Mouse (Mus musculus): ENCODE results near the gene Foxj1. TPM values are rescaled to one million over a fixed set of nuclear protein-coding genes. Genes with fewer than 3 reads are reported as not detected.

Foxj1 gene
- polyA plus RNA-seq (2021; fragmentation: Nextera tagmentation): 1.0 and 3.7 TPM in 2 replicates
- long read RNA-seq, experiment 1, partial matches to known transcripts: 1 of 1 reads
- long read RNA-seq, experiment 1, other reads (novel, unspliced or antisense): 0 of 1 reads
- long read RNA-seq, experiment 2, partial matches to known transcripts: 0 of 1 reads
- long read RNA-seq, experiment 2, other reads (novel, unspliced or antisense): 1 of 1 reads

DNA sequence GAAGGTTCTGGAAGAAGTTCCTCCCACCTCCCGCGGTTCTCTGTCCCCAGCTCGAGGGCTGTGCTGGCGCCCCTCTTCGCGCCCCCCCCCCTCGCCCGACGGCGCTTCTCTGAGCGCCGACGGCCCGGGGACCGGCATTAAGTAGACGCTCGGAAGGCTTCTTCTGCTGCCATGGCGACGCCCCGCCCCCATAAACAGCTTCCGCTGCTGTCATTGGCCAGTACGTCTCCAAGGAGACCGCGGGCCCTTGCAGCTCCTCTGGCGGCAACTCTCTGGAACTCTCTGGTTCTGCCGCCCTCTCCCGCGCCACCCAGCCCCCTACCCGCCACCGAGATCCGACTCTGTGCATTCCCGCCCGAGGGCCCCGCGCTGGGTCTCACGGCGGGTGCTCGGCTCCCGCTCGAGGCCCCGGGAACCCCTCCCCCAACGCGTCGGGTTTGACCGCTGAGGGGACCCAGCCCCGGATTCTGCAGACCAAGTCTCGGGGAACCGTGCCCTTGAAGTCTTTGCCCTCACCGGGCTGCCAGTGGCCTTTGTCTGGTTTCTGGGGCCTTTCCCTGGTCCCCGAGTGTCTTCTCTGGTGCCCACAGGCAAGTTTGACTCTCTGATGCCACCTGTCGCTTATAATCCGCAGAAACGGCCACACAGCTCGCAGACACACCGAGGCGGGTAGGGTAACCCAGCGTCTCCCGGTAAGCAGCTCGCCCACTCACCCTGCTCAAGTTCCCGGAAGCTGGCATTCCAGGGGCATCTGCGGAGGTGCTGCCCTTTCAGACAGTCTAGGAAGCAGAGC is at the start of gene Foxj1:
Gene Foxj1 (minus strand): TSS at position 156 of the 793 bp plus-strand sequence.

GRCm38 (mm10) chr11:116307019-116307725 is 28.0 kb downstream of the Foxj1 start, which contains the start of gene Exoc7:
Gene Exoc7, minus strand, starts transcription at chr11:116307233.

DNA sequence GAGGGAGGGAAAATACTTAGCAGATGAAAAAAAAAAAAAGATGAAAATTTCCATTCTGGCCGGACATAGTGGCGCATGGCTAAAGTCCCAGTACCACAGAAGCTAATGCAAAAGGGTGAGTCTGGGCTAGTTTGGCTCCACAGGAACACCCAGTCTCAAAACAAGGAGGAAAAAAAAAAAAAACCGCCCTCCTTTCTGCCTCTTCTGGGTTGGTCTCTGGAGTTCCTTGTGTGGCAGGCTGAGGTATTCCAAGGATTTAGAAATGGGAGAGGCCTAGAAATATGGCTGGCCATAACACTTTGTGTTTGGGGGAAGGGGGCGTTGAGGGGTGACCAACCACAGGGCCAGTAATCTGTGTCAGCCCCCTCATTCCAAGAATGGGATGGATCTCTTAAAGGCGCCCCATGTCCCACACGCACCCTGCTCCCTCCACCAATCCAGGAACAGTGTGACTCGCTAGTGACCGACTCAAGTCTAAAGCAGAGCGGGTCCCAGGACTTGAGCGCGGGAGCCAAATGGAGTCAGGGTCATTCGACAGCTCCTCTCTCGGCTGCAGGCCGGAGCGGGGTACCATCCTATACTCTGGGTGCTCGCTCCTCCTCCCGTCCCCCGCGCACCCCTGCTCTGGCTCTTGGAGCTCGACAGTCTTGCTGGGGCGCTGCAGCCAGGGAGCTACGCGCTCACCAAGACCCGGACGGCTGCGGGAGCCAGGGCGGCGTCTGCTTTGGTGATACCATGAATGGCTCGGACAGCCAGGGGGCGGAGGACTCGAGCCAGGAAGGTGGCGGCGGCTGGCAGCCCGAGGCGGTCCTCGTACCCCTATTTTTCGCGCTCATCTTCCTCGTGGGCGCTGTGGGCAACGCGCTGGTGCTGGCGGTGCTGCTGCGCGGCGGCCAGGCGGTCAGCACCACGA is 54.2 kb downstream of the Foxj1 start, which contains the start of gene Galr2:
Gene Galr2 (plus strand): TSS at position 189 of the 913 bp plus-strand sequence.

Other genes with a start within 250 kb of the Foxj1 start
- gene Wbp2, start 248.4 kb downstream of the Foxj1 start, polyA plus RNA-seq (2021; fragmentation: Nextera tagmentation): 252 and 516 TPM in 2 replicates
- gene Trim47, start 208.2 kb downstream of the Foxj1 start, polyA plus RNA-seq (2021; fragmentation: Nextera tagmentation): 2.7 and 4.7 TPM in 2 replicates
- 2.0 and 2.8 TPM in 2 replicates for gene Trim65, start 204.3 kb downstream of the Foxj1 start, polyA plus RNA-seq (2021; fragmentation: Nextera tagmentation)
- gene Mrpl38, start 196.5 kb downstream of the Foxj1 start, polyA plus RNA-seq (2021; fragmentation: Nextera tagmentation): 62.0 and 78.9 TPM in 2 replicates
- 25.2 and 27.1 TPM in 2 replicates for gene Fbf1, start 167.2 kb downstream of the Foxj1 start, polyA plus RNA-seq (2021; fragmentation: Nextera tagmentation)
- 100.0 and 109 TPM in 2 replicates for gene Ten1, start 136.5 kb downstream of the Foxj1 start, polyA plus RNA-seq (2021; fragmentation: Nextera tagmentation)
- gene Acox1, start 136.4 kb downstream of the Foxj1 start, polyA plus RNA-seq (2021; fragmentation: Nextera tagmentation): 65.0 and 76.9 TPM in 2 replicates
- gene Evpl, start 97.3 kb downstream of the Foxj1 start, polyA plus RNA-seq (2021; fragmentation: Nextera tagmentation): 0.53 and 0.79 TPM in 2 replicates
- 25.9 and 34.4 TPM in 2 replicates for gene Srp68, start 61.2 kb downstream of the Foxj1 start, polyA plus RNA-seq (2021; fragmentation: Nextera tagmentation)
- not detected in 2 replicates for gene Galr2, start 54.5 kb downstream of the Foxj1 start, polyA plus RNA-seq (2021; fragmentation: Nextera tagmentation)
- 44.9 and 81.5 TPM in 2 replicates for gene Exoc7, start 28.2 kb downstream of the Foxj1 start, polyA plus RNA-seq (2021; fragmentation: Nextera tagmentation)
- gene Rnf157, start 77.6 kb upstream of the Foxj1 start, polyA plus RNA-seq (2021; fragmentation: Nextera tagmentation): 36.6 and 49.2 TPM in 2 replicates
- 4.5 and 15.9 TPM in 2 replicates for gene Ubald2, start 98.7 kb upstream of the Foxj1 start, polyA plus RNA-seq (2021; fragmentation: Nextera tagmentation)
- 0.05 TPM in 1 of 2 replicates, not detected in the other for gene Qrich2, start 130.8 kb upstream of the Foxj1 start, polyA plus RNA-seq (2021; fragmentation: Nextera tagmentation)
- 54.8 and 59.0 TPM in 2 replicates for gene Prpsap1, start 158.8 kb upstream of the Foxj1 start, polyA plus RNA-seq (2021; fragmentation: Nextera tagmentation)
- 4.8 and 4.9 TPM in 2 replicates for gene Sphk1, start 195.5 kb upstream of the Foxj1 start, polyA plus RNA-seq (2021; fragmentation: Nextera tagmentation)
- gene Ube2o, start 246.0 kb upstream of the Foxj1 start, polyA plus RNA-seq (2021; fragmentation: Nextera tagmentation): 16.7 and 25.2 TPM in 2 replicates